Mouse (Mus musculus): Measurements from ENCODE around the gene Olfr462. TPM values are rescaled to one million over a fixed set of nuclear protein-coding genes. Genes with fewer than 3 reads are reported as not detected.
A peak's percentile ranks its signal among the peaks of the same experiment; 100 is the strongest.
"Not testable (repeated sequence)": the region's sequence is repeated elsewhere in the genome, so short reads cannot be mapped to it uniquely, and the experiment has no call there.

The Olfr462 gene
- polyA plus RNA-seq, 1 experiment from 2014 or later = not detected

DNA sequence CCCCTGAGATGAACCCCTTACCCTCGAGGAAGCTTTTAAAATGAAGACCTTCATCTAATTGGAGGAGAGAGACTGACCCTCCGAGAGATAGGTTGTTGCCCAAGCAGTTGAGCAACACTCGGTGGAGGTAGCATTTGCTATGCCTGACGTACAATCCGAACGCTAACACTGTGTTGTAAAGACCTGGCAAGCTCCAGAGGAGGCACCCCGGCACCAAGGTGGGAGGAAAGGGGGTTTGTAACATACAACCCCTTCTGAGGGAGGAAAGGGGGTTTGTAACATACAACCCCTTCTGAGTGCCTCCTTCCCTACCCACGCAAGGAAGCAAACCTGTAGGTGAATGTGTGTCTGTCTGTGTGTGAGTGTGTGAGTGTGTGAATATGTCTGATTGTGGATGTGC, 20.3 kb downstream of the Olfr462 start:
- no peak overlapping the region for H3K9ac ChIP-seq (ENCODE audit: low read depth, low read length)
- H3K4me1 ChIP-seq (replicated peaks; ENCODE audit: control insufficient read depth, insufficient read depth, low read length) = no peaks in the 10 kb centered on the region
- TF ChIP-seq CTCF (IDR thresholded peaks at IDR 0.05; ENCODE audit: low read depth) = no peak
- no peak for ATAC-seq
- no peak overlapping the region for H3K27ac ChIP-seq (ENCODE audit: low read depth, low read length)
- no peak overlapping the region for H3K4me3 ChIP-seq (ENCODE audit: low read depth, low read length)
- H3K36me3 ChIP-seq (ENCODE audit: control insufficient read depth, insufficient read depth) = no peaks in the 10 kb centered on the region
- no peaks in the 10 kb centered on the region for H3K27me3 ChIP-seq (replicated peaks; ENCODE audit: control insufficient read depth, insufficient read depth, low read length)
- H3K4me2 ChIP-seq (replicated peaks; ENCODE audit: low read depth) = no peak overlapping the region
- H3K9me3 ChIP-seq (ENCODE audit: control insufficient read depth) = no peaks in the 10 kb centered on the region
- 31% methylated on average over 8 of the region's 8 CpGs for WGBS

DNA sequence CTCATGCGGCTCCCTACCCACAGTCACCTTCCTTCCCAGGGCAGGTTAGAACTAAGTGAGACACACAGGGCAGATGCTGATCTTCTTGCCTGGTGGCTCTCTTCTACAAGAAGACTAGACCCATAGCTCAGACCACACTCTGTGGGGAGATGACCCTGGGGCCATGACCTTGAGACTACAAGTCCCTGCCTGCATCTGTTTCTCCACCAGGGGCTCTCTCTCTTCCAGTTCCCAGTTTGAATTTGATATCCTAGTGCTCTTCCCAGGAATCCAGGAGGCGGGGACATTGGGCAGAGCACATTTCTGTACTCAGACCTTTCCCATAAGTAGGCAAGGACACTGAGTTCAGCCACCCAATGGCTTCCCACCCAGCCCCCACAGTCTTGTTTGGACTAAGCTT, 22.0 kb downstream of the Olfr462 start:
- Histone ChIP-seq H3K27ac (ENCODE audit: low read depth, low read length) (no peak overlapping the region), H3K36me3 (ENCODE audit: control insufficient read depth, insufficient read depth) (no peaks in the 10 kb centered on the region), H3K4me1 (replicated peaks; ENCODE audit: control insufficient read depth, insufficient read depth, low read length) (no peaks in the 10 kb centered on the region), H3K9me3 (ENCODE audit: control insufficient read depth) (no peaks in the 10 kb centered on the region), H3K9ac (ENCODE audit: low read depth, low read length) (no peak overlapping the region), H3K27me3 (replicated peaks; ENCODE audit: control insufficient read depth, insufficient read depth, low read length) (no peaks in the 10 kb centered on the region), H3K4me3 (ENCODE audit: low read depth, low read length) (no peak overlapping the region), H3K4me2 (replicated peaks; ENCODE audit: low read depth) (no peak overlapping the region)
- TF ChIP-seq CTCF (IDR thresholded peaks at IDR 0.05; ENCODE audit: low read depth) = 0 out of 2 replicates have a peak, but pooled peaks have one; percentile 14
- 73% methylated on average over 2 of the region's 2 CpGs for WGBS
- ATAC-seq = no peak

DNA sequence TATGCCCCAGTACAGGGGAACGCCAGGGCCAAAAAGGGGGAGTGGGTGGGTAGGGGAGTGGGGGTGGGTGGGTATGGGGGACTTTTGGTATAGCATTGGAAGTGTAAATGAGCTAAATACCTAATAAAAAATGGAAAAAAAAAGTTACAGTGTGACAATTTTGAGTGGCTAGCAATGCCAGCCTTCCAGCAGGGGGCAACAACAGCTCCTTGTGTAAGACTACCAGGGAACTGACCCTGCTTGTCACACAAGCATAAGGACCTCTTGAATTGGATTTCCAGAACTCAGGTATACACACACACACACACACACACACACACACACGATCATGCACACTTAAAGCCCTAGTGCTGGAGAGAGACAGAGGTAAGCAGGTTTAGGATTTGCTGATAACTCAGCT, 25.2 kb downstream of the Olfr462 start:
- not testable (repeated sequence) for H3K9me3 ChIP-seq (ENCODE audit: control insufficient read depth); H3K9ac ChIP-seq (ENCODE audit: low read depth, low read length); H3K27me3 ChIP-seq (replicated peaks; ENCODE audit: control insufficient read depth, insufficient read depth, low read length); H3K4me2 ChIP-seq (replicated peaks; ENCODE audit: low read depth); H3K4me3 ChIP-seq (ENCODE audit: low read depth, low read length); ATAC-seq; H3K27ac ChIP-seq (ENCODE audit: low read depth, low read length); H3K4me1 ChIP-seq (replicated peaks; ENCODE audit: control insufficient read depth, insufficient read depth, low read length)
- H3K36me3 ChIP-seq (ENCODE audit: control insufficient read depth, insufficient read depth) = peaks cover 12% of the 10 kb centered on the region
- peak; percentile 55 for TF ChIP-seq CTCF (IDR thresholded peaks at IDR 0.05; ENCODE audit: low read depth)
- 69% methylated on average over 1 of the region's 2 CpGs for WGBS

DNA sequence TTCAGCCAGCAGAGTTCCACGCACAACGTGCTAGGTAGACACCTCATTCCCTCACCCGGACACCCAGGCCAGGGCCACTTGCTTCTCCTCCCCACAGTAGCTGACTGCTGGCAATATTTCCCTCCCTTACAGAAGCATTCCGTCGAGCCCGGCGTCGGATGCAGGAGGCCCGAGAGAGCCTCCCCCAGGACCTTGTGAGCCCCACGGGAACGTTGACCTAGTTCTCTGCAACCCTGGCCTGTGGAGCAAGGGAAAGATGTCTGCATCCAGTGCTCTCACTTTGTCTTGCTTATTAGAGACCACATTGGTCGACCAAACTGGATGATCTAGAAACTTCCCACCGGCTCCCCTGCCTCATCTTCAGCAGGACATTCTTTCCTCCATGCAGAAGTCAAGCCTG, 29.3 kb downstream of the Olfr462 start:
- 92% methylated on average over 13 of the region's 13 CpGs for WGBS
- no peak for TF ChIP-seq CTCF (IDR thresholded peaks at IDR 0.05; ENCODE audit: low read depth)
- peaks cover 33% of the 10 kb centered on the region for H3K36me3 ChIP-seq (ENCODE audit: control insufficient read depth, insufficient read depth)
- H3K9ac ChIP-seq (ENCODE audit: low read depth, low read length) = no peak overlapping the region
- ATAC-seq = no peak
- no peak overlapping the region for H3K4me3 ChIP-seq (ENCODE audit: low read depth, low read length)
- no peak overlapping the region for H3K27ac ChIP-seq (ENCODE audit: low read depth, low read length)
- H3K27me3 ChIP-seq (replicated peaks; ENCODE audit: control insufficient read depth, insufficient read depth, low read length) = no peaks in the 10 kb centered on the region
- H3K4me1 ChIP-seq (replicated peaks; ENCODE audit: control insufficient read depth, insufficient read depth, low read length) = no peaks in the 10 kb centered on the region
- H3K9me3 ChIP-seq (ENCODE audit: control insufficient read depth) = no peaks in the 10 kb centered on the region
- H3K4me2 ChIP-seq (replicated peaks; ENCODE audit: low read depth) = no peak overlapping the region

DNA sequence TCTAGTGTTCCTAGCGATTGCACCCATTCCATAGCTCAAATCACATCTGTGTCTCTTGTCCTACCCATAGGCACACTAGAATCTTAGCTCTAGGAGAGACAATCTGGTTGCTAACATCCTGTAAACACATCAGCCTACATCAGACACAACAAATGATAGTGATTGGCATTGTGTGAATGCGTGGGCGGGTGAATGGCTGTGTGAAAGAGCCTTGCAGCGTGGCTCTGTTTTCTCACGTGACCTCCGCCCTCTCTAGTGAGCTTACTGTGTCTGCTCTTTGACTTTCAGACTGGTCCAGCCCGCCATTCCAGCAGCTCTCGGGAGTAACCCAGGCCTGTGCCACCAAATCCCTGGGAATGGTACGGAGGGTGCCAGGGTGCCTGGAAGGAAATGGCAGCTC, 31.6 kb downstream of the Olfr462 start:
- no peaks in the 10 kb centered on the region for H3K27me3 ChIP-seq (replicated peaks; ENCODE audit: control insufficient read depth, insufficient read depth, low read length)
- TF ChIP-seq CTCF (IDR thresholded peaks at IDR 0.05; ENCODE audit: low read depth) = no peak
- H3K9ac ChIP-seq (ENCODE audit: low read depth, low read length) = no peak overlapping the region
- no peaks in the 10 kb centered on the region for H3K9me3 ChIP-seq (ENCODE audit: control insufficient read depth)
- 85% methylated on average over 9 of the region's 9 CpGs for WGBS
- H3K4me2 ChIP-seq (replicated peaks; ENCODE audit: low read depth) = no peak overlapping the region
- H3K36me3 ChIP-seq (ENCODE audit: control insufficient read depth, insufficient read depth) = peaks cover 47% of the 10 kb centered on the region
- no peak for ATAC-seq
- H3K27ac ChIP-seq (ENCODE audit: low read depth, low read length) = no peak overlapping the region
- H3K4me1 ChIP-seq (replicated peaks; ENCODE audit: control insufficient read depth, insufficient read depth, low read length) = no peaks in the 10 kb centered on the region
- no peak overlapping the region for H3K4me3 ChIP-seq (ENCODE audit: low read depth, low read length)

DNA sequence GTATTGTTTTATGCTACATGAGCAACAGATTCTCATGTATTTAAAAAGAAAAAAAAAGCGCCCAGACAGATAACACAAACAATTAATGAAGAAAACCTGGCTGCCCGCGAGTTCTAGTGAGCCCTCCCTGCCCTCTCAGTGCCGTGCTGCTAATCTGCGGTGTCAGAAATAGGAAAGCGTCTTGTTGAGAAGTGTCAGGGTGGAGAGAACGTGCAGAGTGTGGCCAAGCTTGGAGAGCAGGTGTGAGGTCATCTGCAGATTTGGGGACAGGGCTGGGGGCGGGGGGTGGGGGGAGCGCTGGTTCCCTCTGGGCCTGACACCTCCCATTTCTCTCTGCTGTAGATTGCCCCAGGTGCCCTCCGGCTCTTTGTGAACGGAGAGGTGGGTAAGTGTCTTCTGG, 32.8 kb downstream of the Olfr462 start:
- Histone ChIP-seq H3K4me2 (replicated peaks; ENCODE audit: low read depth) (no peak overlapping the region), H3K36me3 (ENCODE audit: control insufficient read depth, insufficient read depth) (peaks cover 47% of the 10 kb centered on the region), H3K27me3 (replicated peaks; ENCODE audit: control insufficient read depth, insufficient read depth, low read length) (no peaks in the 10 kb centered on the region), H3K9ac (ENCODE audit: low read depth, low read length) (no peak overlapping the region), H3K9me3 (ENCODE audit: control insufficient read depth) (no peaks in the 10 kb centered on the region), H3K4me3 (ENCODE audit: low read depth, low read length) (no peak overlapping the region), H3K27ac (ENCODE audit: low read depth, low read length) (no peak overlapping the region), H3K4me1 (replicated peaks; ENCODE audit: control insufficient read depth, insufficient read depth, low read length) (no peaks in the 10 kb centered on the region)
- TF ChIP-seq CTCF (IDR thresholded peaks at IDR 0.05; ENCODE audit: low read depth) = no peak
- no peak for ATAC-seq
- 89% methylated on average over 11 of the region's 11 CpGs for WGBS

DNA sequence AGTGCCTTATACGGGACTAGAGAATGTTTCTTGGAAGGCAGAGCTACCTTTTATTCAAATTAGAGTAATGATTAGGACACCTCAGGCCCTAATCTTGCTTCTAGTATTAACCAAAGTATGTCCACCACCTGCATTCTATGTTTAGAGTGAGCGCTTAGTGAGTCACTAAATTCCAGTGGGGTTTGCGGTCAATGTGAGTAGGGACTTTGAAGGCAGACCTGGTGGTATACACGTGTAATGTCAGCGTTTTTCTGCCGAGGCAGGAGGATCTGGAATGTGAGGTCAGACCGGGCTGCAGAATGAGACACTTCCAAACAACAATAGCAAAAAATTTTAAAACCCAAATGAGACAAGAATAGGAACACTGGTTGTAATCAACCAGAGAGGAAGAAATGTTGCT, 37.5 kb downstream of the Olfr462 start:
- 90% methylated on average over 7 of the region's 7 CpGs for WGBS
- TF ChIP-seq CTCF (IDR thresholded peaks at IDR 0.05; ENCODE audit: low read depth) = no peak
- H3K4me3 ChIP-seq (ENCODE audit: low read depth, low read length) = no peak overlapping the region

More for the DNA sequence above, 37.5 kb downstream of the Olfr462 start:
- Histone ChIP-seq H3K36me3 (ENCODE audit: control insufficient read depth, insufficient read depth) (peaks cover 19% of the 10 kb centered on the region), H3K4me2 (replicated peaks; ENCODE audit: low read depth) (no peak overlapping the region), H3K4me1 (replicated peaks; ENCODE audit: control insufficient read depth, insufficient read depth, low read length) (0 out of 2 replicates have a peak, but pooled peaks cover 3% of the 10 kb centered on the region), H3K9ac (ENCODE audit: low read depth, low read length) (no peak overlapping the region), H3K9me3 (ENCODE audit: control insufficient read depth) (no peaks in the 10 kb centered on the region), H3K27me3 (replicated peaks; ENCODE audit: control insufficient read depth, insufficient read depth, low read length) (no peaks in the 10 kb centered on the region), H3K27ac (ENCODE audit: low read depth, low read length) (no peak overlapping the region)
- no peak for ATAC-seq
